Mouse (Mus musculus): ENCODE measurements at regions not wholly inside any gene's neighbourhood (a gene's known extent, or its start where the extent isn't known, plus 50 kb on each side); places are given as distances from the start of the nearest gene placed in this dataset.

GRCm38 (mm10) chr13:84612497-84612896, 390.4 kb downstream of the Tmem161b start:
- H3K27ac ChIP-seq (ENCODE audit: low read length), result no peak overlapping the region
- no peak overlapping the region for H3K4me3 ChIP-seq (ENCODE audit: low read length)
- peak; percentile 72 for ATAC-seq (ENCODE audit: low read depth)
- no peaks in the 10 kb centered on the region for H3K9me3 ChIP-seq (ENCODE audit: control insufficient read depth, low read length)
- WGBS, result 22% methylated on average over 4 of the region's 4 CpGs
- no peaks in the 10 kb centered on the region for H3K27me3 ChIP-seq (ENCODE audit: control insufficient read depth, insufficient read depth, low read depth, low read length)
- no peak overlapping the region for H3K4me2 ChIP-seq (ENCODE audit: low read depth, low read length)
- no peaks in the 10 kb centered on the region for H3K36me3 ChIP-seq (ENCODE audit: control insufficient read depth, insufficient read depth, low read length)
- H3K4me1 ChIP-seq (replicated peaks; ENCODE audit: control insufficient read depth, insufficient read depth, low read length), result no peaks in the 10 kb centered on the region
- H3K9ac ChIP-seq (ENCODE audit: low read length), result no peak overlapping the region

- Histone ChIP-seq H3K9me3 (ENCODE audit: control insufficient read depth, low read length) (no peaks in the 10 kb centered on the region), H3K4me1 (replicated peaks; ENCODE audit: control insufficient read depth, insufficient read depth, low read length) (no peaks in the 10 kb centered on the region), H3K27me3 (ENCODE audit: control insufficient read depth, insufficient read depth, low read depth, low read length) (no peaks in the 10 kb centered on the region), H3K27ac (ENCODE audit: low read length) (0 out of 2 replicates have a peak overlapping the region, but pooled peaks have one; percentile 31), H3K4me2 (ENCODE audit: low read depth, low read length) (no peak overlapping the region), H3K4me3 (ENCODE audit: low read length) (no peak overlapping the region), H3K36me3 (ENCODE audit: control insufficient read depth, insufficient read depth, low read length) (no peaks in the 10 kb centered on the region), H3K9ac (ENCODE audit: low read length) (no peak overlapping the region)
- 32% methylated on average over 2 of the region's 2 CpGs for WGBS
- ATAC-seq (ENCODE audit: low read depth), result peak; percentile 26; the same call in 1 of the 2 replicates
Observed at GRCm38 (mm10) chr13:84613004-84613403, 390.9 kb downstream of the Tmem161b start.

- no peak overlapping the region for H3K4me2 ChIP-seq (ENCODE audit: low read depth, low read length)
- H3K9me3 ChIP-seq (ENCODE audit: control insufficient read depth, low read length), result no peaks in the 10 kb centered on the region
- H3K27me3 ChIP-seq (ENCODE audit: control insufficient read depth, insufficient read depth, low read depth, low read length), result no peaks in the 10 kb centered on the region
- no peaks in the 10 kb centered on the region for H3K36me3 ChIP-seq (ENCODE audit: control insufficient read depth, insufficient read depth, low read length)
- WGBS, result 92% methylated on average over 5 of the region's 5 CpGs
- H3K4me3 ChIP-seq (ENCODE audit: low read length), result no peak overlapping the region
- H3K27ac ChIP-seq (ENCODE audit: low read length), result no peak overlapping the region
- ATAC-seq (ENCODE audit: low read depth), result no peak
- no peak overlapping the region for H3K9ac ChIP-seq (ENCODE audit: low read length)
- H3K4me1 ChIP-seq (replicated peaks; ENCODE audit: control insufficient read depth, insufficient read depth, low read length), result no peaks in the 10 kb centered on the region
Observed at GRCm38 (mm10) chr13:84624691-84625090, 402.6 kb downstream of the Tmem161b start.

DNA sequence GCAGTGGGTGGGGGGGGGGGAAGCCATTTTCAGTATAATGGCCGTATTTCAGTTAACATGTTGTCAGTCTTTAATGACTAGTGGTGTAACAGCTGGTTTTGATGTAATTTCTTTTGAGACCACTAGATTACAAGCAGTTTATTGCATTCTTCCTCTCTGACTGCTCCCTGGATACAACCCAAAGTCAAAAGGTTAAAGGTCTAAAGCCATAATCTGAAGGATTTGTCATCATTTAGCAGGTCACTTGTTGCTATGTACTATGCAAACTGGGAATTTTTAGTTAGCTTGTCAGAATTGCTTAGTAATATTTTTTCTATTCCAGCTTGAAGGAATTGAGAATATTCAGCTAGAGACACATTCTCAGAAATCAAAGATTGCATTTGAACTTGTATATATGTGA, 403.4 kb downstream of the Tmem161b start:
- Histone ChIP-seq H3K27ac (ENCODE audit: low read length) (no peak overlapping the region), H3K9ac (ENCODE audit: low read length) (no peak overlapping the region), H3K36me3 (ENCODE audit: control insufficient read depth, insufficient read depth, low read length) (no peaks in the 10 kb centered on the region), H3K9me3 (ENCODE audit: control insufficient read depth, low read length) (no peaks in the 10 kb centered on the region), H3K27me3 (ENCODE audit: control insufficient read depth, insufficient read depth, low read depth, low read length) (no peaks in the 10 kb centered on the region), H3K4me3 (ENCODE audit: low read length) (no peak overlapping the region), H3K4me1 (replicated peaks; ENCODE audit: control insufficient read depth, insufficient read depth, low read length) (no peaks in the 10 kb centered on the region), H3K4me2 (ENCODE audit: low read depth, low read length) (no peak overlapping the region)
- no peak for ATAC-seq (ENCODE audit: low read depth)
- WGBS, result 71% methylated on average over 1 of the region's 1 CpGs

DNA sequence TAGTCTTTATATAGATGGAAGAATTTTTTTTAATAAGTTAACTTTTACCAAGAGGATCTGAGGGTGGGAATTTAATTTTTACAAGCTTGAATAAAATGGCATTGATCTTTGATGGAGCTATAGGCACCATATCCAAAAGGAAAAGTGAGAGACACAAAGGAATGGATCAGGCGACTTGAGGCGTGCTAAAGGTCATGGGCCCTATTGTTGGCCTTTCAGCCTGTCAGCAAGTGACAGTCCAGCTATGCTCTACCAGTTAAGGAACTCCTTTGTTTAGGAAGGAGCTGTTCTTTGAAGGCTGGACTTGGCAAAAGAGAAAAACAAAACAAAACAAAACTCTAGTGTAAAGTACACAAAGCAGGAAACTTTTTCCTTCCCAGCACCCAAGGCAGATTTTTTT, 403.8 kb downstream of the Tmem161b start:
- Histone ChIP-seq H3K4me1 (replicated peaks; ENCODE audit: control insufficient read depth, insufficient read depth, low read length) (no peaks in the 10 kb centered on the region), H3K27ac (ENCODE audit: low read length) (no peak overlapping the region), H3K4me2 (ENCODE audit: low read depth, low read length) (no peak overlapping the region), H3K9ac (ENCODE audit: low read length) (no peak overlapping the region), H3K4me3 (ENCODE audit: low read length) (no peak overlapping the region), H3K36me3 (ENCODE audit: control insufficient read depth, insufficient read depth, low read length) (no peaks in the 10 kb centered on the region), H3K27me3 (ENCODE audit: control insufficient read depth, insufficient read depth, low read depth, low read length) (no peaks in the 10 kb centered on the region), H3K9me3 (ENCODE audit: control insufficient read depth, low read length) (no peaks in the 10 kb centered on the region)
- 54% methylated on average over 2 of the region's 2 CpGs for WGBS
- ATAC-seq (ENCODE audit: low read depth), result no peak

GRCm38 (mm10) chr13:84626397-84626796, 404.3 kb downstream of the Tmem161b start:
- ATAC-seq (ENCODE audit: low read depth), result no peak
- Histone ChIP-seq H3K9ac (ENCODE audit: low read length) (no peak overlapping the region), H3K27ac (ENCODE audit: low read length) (no peak overlapping the region)

DNA sequence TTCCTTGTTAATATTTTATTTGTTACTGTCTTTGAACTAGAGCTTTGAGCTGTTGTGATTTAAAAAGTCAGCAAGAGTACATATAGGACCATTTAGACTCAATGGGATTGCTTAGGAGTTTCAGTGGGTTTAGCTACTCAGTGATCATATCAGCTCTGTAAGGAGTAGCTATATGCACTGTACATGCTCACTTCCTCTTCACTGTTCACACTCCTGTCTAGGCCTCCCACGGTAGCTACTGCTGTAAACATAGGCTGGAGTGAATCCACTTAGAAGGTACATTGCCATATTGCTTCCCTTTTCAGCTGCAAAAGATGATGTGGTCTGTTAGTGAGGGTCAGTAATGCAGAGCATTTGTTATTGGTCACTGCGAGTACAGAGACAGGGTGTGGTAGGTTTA, 408.6 kb downstream of the Tmem161b start:
- H3K27me3 ChIP-seq (ENCODE audit: control insufficient read depth, insufficient read depth, low read depth, low read length), result no peaks in the 10 kb centered on the region
- no peak overlapping the region for H3K9ac ChIP-seq (ENCODE audit: low read length)
- no peaks in the 10 kb centered on the region for H3K4me1 ChIP-seq (replicated peaks; ENCODE audit: control insufficient read depth, insufficient read depth, low read length)
- H3K27ac ChIP-seq (ENCODE audit: low read length), result no peak overlapping the region
- ATAC-seq (ENCODE audit: low read depth), result no peak
- H3K9me3 ChIP-seq (ENCODE audit: control insufficient read depth, low read length), result no peaks in the 10 kb centered on the region
- no peaks in the 10 kb centered on the region for H3K36me3 ChIP-seq (ENCODE audit: control insufficient read depth, insufficient read depth, low read length)
- 70% methylated on average over 2 of the region's 2 CpGs for WGBS
- no peak overlapping the region for H3K4me2 ChIP-seq (ENCODE audit: low read depth, low read length)
- no peak overlapping the region for H3K4me3 ChIP-seq (ENCODE audit: low read length)

More at GRCm38 (mm10) chr13:84626397-84626796, 404.3 kb downstream of the Tmem161b start:
- H3K4me1 ChIP-seq (replicated peaks; ENCODE audit: control insufficient read depth, insufficient read depth, low read length), result no peaks in the 10 kb centered on the region
- WGBS, result 46% methylated on average over 1 of the region's 1 CpGs
- no peaks in the 10 kb centered on the region for H3K27me3 ChIP-seq (ENCODE audit: control insufficient read depth, insufficient read depth, low read depth, low read length)
- no peak overlapping the region for H3K4me3 ChIP-seq (ENCODE audit: low read length)
- H3K9me3 ChIP-seq (ENCODE audit: control insufficient read depth, low read length), result no peaks in the 10 kb centered on the region
- H3K36me3 ChIP-seq (ENCODE audit: control insufficient read depth, insufficient read depth, low read length), result no peaks in the 10 kb centered on the region
- no peak overlapping the region for H3K4me2 ChIP-seq (ENCODE audit: low read depth, low read length)

DNA sequence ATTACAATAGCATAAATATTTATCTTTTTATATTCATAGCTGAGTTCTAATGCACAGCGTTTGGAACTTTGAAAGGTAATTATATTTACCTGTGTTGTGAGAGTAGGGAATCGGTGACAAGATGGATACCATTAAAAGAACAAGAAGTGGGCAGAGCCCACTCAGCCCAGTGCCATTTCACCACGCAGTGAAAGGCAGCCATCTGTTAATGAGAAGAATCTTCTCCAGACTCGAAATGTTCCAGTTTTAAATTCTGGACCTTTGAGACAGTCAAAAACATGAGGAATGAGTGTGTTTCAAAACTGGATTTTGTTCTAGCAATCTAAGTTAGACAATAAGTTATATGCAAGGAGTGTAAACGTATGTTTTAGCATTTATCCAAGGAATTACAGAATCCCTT, 410.4 kb downstream of the Tmem161b start:
- Histone ChIP-seq H3K27ac (ENCODE audit: low read length) (no peak overlapping the region), H3K4me2 (ENCODE audit: low read depth, low read length) (no peak overlapping the region), H3K36me3 (ENCODE audit: control insufficient read depth, insufficient read depth, low read length) (no peaks in the 10 kb centered on the region), H3K4me3 (ENCODE audit: low read length) (no peak overlapping the region), H3K4me1 (replicated peaks; ENCODE audit: control insufficient read depth, insufficient read depth, low read length) (no peaks in the 10 kb centered on the region), H3K9ac (ENCODE audit: low read length) (no peak overlapping the region), H3K27me3 (ENCODE audit: control insufficient read depth, insufficient read depth, low read depth, low read length) (no peaks in the 10 kb centered on the region), H3K9me3 (ENCODE audit: control insufficient read depth, low read length) (no peaks in the 10 kb centered on the region)
- ATAC-seq (ENCODE audit: low read depth), result no peak
- WGBS, result 77% methylated on average over 5 of the region's 5 CpGs

GRCm38 (mm10) chr13:84636831-84637230, 414.7 kb downstream of the Tmem161b start:
- Histone ChIP-seq H3K27ac (ENCODE audit: low read length) (no peak overlapping the region), H3K4me2 (ENCODE audit: low read depth, low read length) (no peak overlapping the region), H3K36me3 (ENCODE audit: control insufficient read depth, insufficient read depth, low read length) (no peaks in the 10 kb centered on the region), H3K4me3 (ENCODE audit: low read length) (no peak overlapping the region), H3K9me3 (ENCODE audit: control insufficient read depth, low read length) (no peaks in the 10 kb centered on the region), H3K27me3 (ENCODE audit: control insufficient read depth, insufficient read depth, low read depth, low read length) (no peaks in the 10 kb centered on the region), H3K9ac (ENCODE audit: low read length) (no peak overlapping the region), H3K4me1 (replicated peaks; ENCODE audit: control insufficient read depth, insufficient read depth, low read length) (no peaks in the 10 kb centered on the region)
- ATAC-seq (ENCODE audit: low read depth), result no peak

DNA sequence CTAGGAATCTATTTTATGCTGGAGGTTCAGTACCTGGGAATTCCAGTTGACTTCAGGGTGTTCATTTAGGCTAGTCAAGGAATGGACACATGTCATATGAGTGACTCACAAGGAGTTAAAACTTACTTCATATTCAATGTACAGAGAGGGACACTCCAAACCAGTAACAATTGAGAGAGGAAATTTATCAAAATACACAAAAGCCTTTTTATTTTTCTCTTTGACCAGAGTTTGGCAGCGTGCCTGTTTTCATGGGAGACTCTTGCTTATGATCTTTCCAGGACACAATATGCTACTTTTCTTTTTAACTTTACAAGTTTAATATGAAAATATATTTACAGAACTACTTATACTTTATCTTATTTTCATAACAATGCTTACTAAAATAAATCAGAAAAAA, 415.5 kb downstream of the Tmem161b start:
- 66% methylated on average over 1 of the region's 1 CpGs for WGBS
- Histone ChIP-seq H3K27ac (ENCODE audit: low read length) (no peak overlapping the region), H3K4me3 (ENCODE audit: low read length) (no peak overlapping the region), H3K9me3 (ENCODE audit: control insufficient read depth, low read length) (no peaks in the 10 kb centered on the region), H3K27me3 (ENCODE audit: control insufficient read depth, insufficient read depth, low read depth, low read length) (no peaks in the 10 kb centered on the region), H3K36me3 (ENCODE audit: control insufficient read depth, insufficient read depth, low read length) (no peaks in the 10 kb centered on the region), H3K4me2 (ENCODE audit: low read depth, low read length) (no peak overlapping the region), H3K9ac (ENCODE audit: low read length) (no peak overlapping the region), H3K4me1 (replicated peaks; ENCODE audit: control insufficient read depth, insufficient read depth, low read length) (no peaks in the 10 kb centered on the region)
- no peak for ATAC-seq (ENCODE audit: low read depth)
